Mouse (Mus musculus) forebrain, embryonic 12.5 days (tissue): ENCODE measurements around the gene Gnas. TPM values are rescaled to one million over a fixed set of nuclear protein-coding genes. Genes with fewer than 3 reads are reported as not detected.
"Not testable (repeated sequence)": the region's sequence is repeated elsewhere in the genome, so short reads cannot be mapped to it uniquely, and the experiment has no call there.

Experiments used
- ATAC-seq: fragments of 200-750 bp; cut with Nextera tagmentation; 2 replicates; pipeline ENCODE4 v1.8.0; 2017; ENCODE audit warnings: moderate TSS enrichment; ENCODE audit not compliant: low FRiP score
- H3K27ac ChIP-seq: fragments of 300-500 bp; sonication (generic); 2 replicates; pipeline ENCODE4 v1.5.1; 2016; ENCODE audit warnings: mild to moderate bottlenecking
- H3K27me3 ChIP-seq: fragments of 300-500 bp; sonication (generic); 2 replicates; pipeline ENCODE4 v1.6.1; 2016; ENCODE audit warnings: mild to moderate bottlenecking
- H3K36me3 ChIP-seq: fragments of 300-500 bp; sonication (generic); replicated peaks from 2 replicates; pipeline ENCODE4 v1.6.1; 2016; ENCODE audit warnings: mild to moderate bottlenecking
- H3K4me1 ChIP-seq: fragments of 300-500 bp; sonication (generic); 2 replicates; pipeline ENCODE4 v1.6.1; 2016
- H3K4me2 ChIP-seq: fragments of 300-500 bp; sonication (generic); 2 replicates; pipeline ENCODE4 v1.6.1; 2016; ENCODE audit warnings: mild to moderate bottlenecking, moderate library complexity
- H3K4me3 ChIP-seq: fragments of 300-500 bp; sonication (generic); replicated peaks from 2 replicates; pipeline ENCODE4 v1.5.1; 2016; ENCODE audit warnings: mild to moderate bottlenecking
- H3K9ac ChIP-seq: fragments of 300-500 bp; sonication (generic); 2 replicates; pipeline ENCODE4 v1.6.1; 2016; ENCODE audit warnings: mild to moderate bottlenecking
- H3K9me3 ChIP-seq: fragments of 300-500 bp; sonication (generic); 2 replicates; pipeline ENCODE4 v1.6.1; 2016
- WGBS: fragments of 180-500 bp; shearing (Covaris S2); methylation state at CpG from one replicate; pipeline ENCODE4 v1.1.7; 2016; 5-methylcytosine and 5-hydroxymethylcytosine counted together
- polyA plus RNA-seq: library from polyadenylated mRNA; unstranded; fragments of >200 nt; fragmentation: Nextera tagmentation; extraction: Ambion mirVana; gene quantifications from 2 replicates; pipeline ENCODE4 v1.2.1, GENCODE M21; 2016

Gnas gene
- polyA plus RNA-seq, 1 experiment from 2014 or later, result 1,309 TPM

GRCm38 (mm10) chr2:174311613-174312012 is 27.5 kb downstream of the Gnas start:
- H3K27me3 ChIP-seq, result no peaks in the 10 kb centered on the region
- 40% methylated on average over 1 of the region's 1 CpGs for WGBS
- H3K9ac ChIP-seq, result no peak overlapping the region
- H3K4me3 ChIP-seq, result no peak overlapping the region
- peaks cover 7% of the 10 kb centered on the region; the same call in 1 of the 2 replicates for H3K4me1 ChIP-seq
- no peaks in the 10 kb centered on the region for H3K9me3 ChIP-seq
- ATAC-seq, result no peak
- no peaks in the 10 kb centered on the region for H3K36me3 ChIP-seq
- no peak overlapping the region for H3K4me2 ChIP-seq
- H3K27ac ChIP-seq, result no peak overlapping the region

GRCm38 (mm10) chr2:174312118-174312647 is 28.1 kb downstream of the Gnas start:
- no peak overlapping the region for H3K4me2 ChIP-seq
- no peak overlapping the region for H3K9ac ChIP-seq
- H3K9me3 ChIP-seq, result no peaks in the 10 kb centered on the region
- H3K36me3 ChIP-seq, result no peaks in the 10 kb centered on the region
- H3K4me3 ChIP-seq, result no peak overlapping the region
- WGBS, result 19% methylated on average over 4 of the region's 4 CpGs
- no peak overlapping the region for H3K27ac ChIP-seq
- peaks cover 7% of the 10 kb centered on the region; the same call in 1 of the 2 replicates for H3K4me1 ChIP-seq
- peak; percentile 79 for ATAC-seq
- H3K27me3 ChIP-seq, result no peaks in the 10 kb centered on the region

- no peaks in the 10 kb centered on the region for H3K9me3 ChIP-seq
- peaks cover 7% of the 10 kb centered on the region; the same call in 1 of the 2 replicates for H3K4me1 ChIP-seq
- H3K27ac ChIP-seq, result no peak overlapping the region
- no peak overlapping the region for H3K9ac ChIP-seq
- 0 out of 2 replicates have a peak, but pooled peaks have one; percentile 22 for ATAC-seq
- 73% methylated on average over 2 of the region's 2 CpGs for WGBS
- H3K4me3 ChIP-seq, result no peak overlapping the region
- H3K4me2 ChIP-seq, result no peak overlapping the region
- no peaks in the 10 kb centered on the region for H3K27me3 ChIP-seq
- H3K36me3 ChIP-seq, result no peaks in the 10 kb centered on the region
These were observed 28.5 kb downstream of the Gnas start for GRCm38 (mm10) chr2:174312661-174313060.

- H3K27ac ChIP-seq, H3K9me3 ChIP-seq, H3K4me2 ChIP-seq, ATAC-seq, H3K4me3 ChIP-seq, H3K9ac ChIP-seq, H3K36me3 ChIP-seq, H3K27me3 ChIP-seq, H3K4me1 ChIP-seq: not testable (repeated sequence)
These were observed 31.3 kb downstream of the Gnas start for GRCm38 (mm10) chr2:174315445-174315844.

GRCm38 (mm10) chr2:174316661-174317060 is 32.5 kb downstream of the Gnas start:
- Histone ChIP-seq H3K27ac (no peak overlapping the region), H3K4me1 (0 out of 2 replicates have a peak, but pooled peaks cover 3% of the 10 kb centered on the region), H3K9me3 (no peaks in the 10 kb centered on the region), H3K36me3 (no peaks in the 10 kb centered on the region), H3K4me3 (no peak overlapping the region), H3K27me3 (no peaks in the 10 kb centered on the region), H3K4me2 (no peak overlapping the region), H3K9ac (peak overlapping the region; percentile 21; the same call in 1 of the 2 replicates)
- no peak for ATAC-seq
- 90% methylated on average over 9 of the region's 9 CpGs for WGBS

- Histone ChIP-seq H3K9me3 (no peaks in the 10 kb centered on the region; the same call in 1 of the 2 replicates), H3K27ac (no peak overlapping the region), H3K9ac (no peak overlapping the region), H3K4me2 (no peak overlapping the region), H3K36me3 (0 out of 2 replicates have a peak, but pooled peaks cover 3% of the 10 kb centered on the region), H3K4me1 (peaks cover 11% of the 10 kb centered on the region), H3K4me3 (no peak overlapping the region), H3K27me3 (peaks cover 5% of the 10 kb centered on the region; the same call in 1 of the 2 replicates)
- no peak for ATAC-seq
- 68% methylated on average over 4 of the region's 4 CpGs for WGBS
These were observed 41.9 kb downstream of the Gnas start for GRCm38 (mm10) chr2:174325989-174326388.

GRCm38 (mm10) chr2:174326481-174326880 is 42.4 kb downstream of the Gnas start:
- no peak for ATAC-seq
- Histone ChIP-seq H3K27ac (no peak overlapping the region), H3K4me3 (peak overlapping the region; percentile 97), H3K27me3 (peaks cover 5% of the 10 kb centered on the region; the same call in 1 of the 2 replicates), H3K4me2 (peak overlapping the region; percentile 70), H3K9me3 (no peaks in the 10 kb centered on the region; the same call in 1 of the 2 replicates), H3K4me1 (peaks cover 11% of the 10 kb centered on the region), H3K36me3 (0 out of 2 replicates have a peak, but pooled peaks cover 3% of the 10 kb centered on the region), H3K9ac (peak overlapping the region; percentile 39; the same call in 1 of the 2 replicates)
- 64% methylated on average over 8 of the region's 8 CpGs for WGBS

GRCm38 (mm10) chr2:174327295-174327981 is 43.3 kb downstream of the Gnas start:
- Histone ChIP-seq H3K36me3 (0 out of 2 replicates have a peak, but pooled peaks cover 3% of the 10 kb centered on the region), H3K4me3 (peak overlapping the region; percentile 97), H3K4me2 (peak overlapping the region; percentile 70), H3K27ac (peak overlapping the region; percentile 47), H3K9ac (peak overlapping the region; percentile 39), H3K9me3 (no peaks in the 10 kb centered on the region; the same call in 1 of the 2 replicates), H3K4me1 (peaks cover 20% of the 10 kb centered on the region), H3K27me3 (peaks cover 5% of the 10 kb centered on the region; the same call in 1 of the 2 replicates)
- peak; percentile 43 for ATAC-seq
- 55% methylated on average over 64 of the region's 64 CpGs for WGBS

- Histone ChIP-seq H3K9ac (peak overlapping the region; percentile 99), H3K27ac (peak overlapping the region; percentile 99; the same call in 1 of the 2 replicates), H3K4me2 (peak overlapping the region; percentile 70), H3K36me3 (0 out of 2 replicates have a peak, but pooled peaks cover 3% of the 10 kb centered on the region), H3K4me3 (peak overlapping the region; percentile 97), H3K4me1 (peaks cover 30% of the 10 kb centered on the region), H3K27me3 (peaks cover 5% of the 10 kb centered on the region; the same call in 1 of the 2 replicates), H3K9me3 (no peaks in the 10 kb centered on the region; the same call in 1 of the 2 replicates)
- 54% methylated on average over 46 of the region's 46 CpGs for WGBS
- no peak for ATAC-seq
These were observed 44.3 kb downstream of the Gnas start for GRCm38 (mm10) chr2:174328358-174328905.

GRCm38 (mm10) chr2:174328926-174329662 is 45.0 kb downstream of the Gnas start:
- peaks cover 5% of the 10 kb centered on the region; the same call in 1 of the 2 replicates for H3K27me3 ChIP-seq
- H3K36me3 ChIP-seq, result 0 out of 2 replicates have a peak, but pooled peaks cover 3% of the 10 kb centered on the region
- peak overlapping the region; percentile 99 for H3K27ac ChIP-seq
- no peaks in the 10 kb centered on the region; the same call in 1 of the 2 replicates for H3K9me3 ChIP-seq
- peak; percentile 12 for ATAC-seq
- H3K4me3 ChIP-seq, result peak overlapping the region; percentile 97
- H3K9ac ChIP-seq, result peak overlapping the region; percentile 99
- H3K4me1 ChIP-seq, result peaks cover 37% of the 10 kb centered on the region
- peak overlapping the region; percentile 70 for H3K4me2 ChIP-seq
- WGBS, result 40% methylated on average over 58 of the region's 58 CpGs

GRCm38 (mm10) chr2:174329663-174330615 is 45.8 kb downstream of the Gnas start:
- no peaks in the 10 kb centered on the region; the same call in 1 of the 2 replicates for H3K9me3 ChIP-seq
- WGBS, result under 1% methylated on average over 101 of the region's 131 CpGs

More at GRCm38 (mm10) chr2:174329663-174330615, 45.8 kb downstream of the Gnas start:
- peaks cover 45% of the 10 kb centered on the region for H3K4me1 ChIP-seq
- H3K4me3 ChIP-seq, result peak overlapping the region; percentile 97
- 0 out of 2 replicates have a peak, but pooled peaks cover 3% of the 10 kb centered on the region for H3K36me3 ChIP-seq
- H3K27me3 ChIP-seq, result peaks cover 5% of the 10 kb centered on the region; the same call in 1 of the 2 replicates
- peak overlapping the region; percentile 99 for H3K9ac ChIP-seq
- peak overlapping the region; percentile 70 for H3K4me2 ChIP-seq
- ATAC-seq, result peak; percentile 83
- H3K27ac ChIP-seq, result peak overlapping the region; percentile 99
